ENCODE assay signal across 24 mouse cellular contexts in the genomic region with DNA sequence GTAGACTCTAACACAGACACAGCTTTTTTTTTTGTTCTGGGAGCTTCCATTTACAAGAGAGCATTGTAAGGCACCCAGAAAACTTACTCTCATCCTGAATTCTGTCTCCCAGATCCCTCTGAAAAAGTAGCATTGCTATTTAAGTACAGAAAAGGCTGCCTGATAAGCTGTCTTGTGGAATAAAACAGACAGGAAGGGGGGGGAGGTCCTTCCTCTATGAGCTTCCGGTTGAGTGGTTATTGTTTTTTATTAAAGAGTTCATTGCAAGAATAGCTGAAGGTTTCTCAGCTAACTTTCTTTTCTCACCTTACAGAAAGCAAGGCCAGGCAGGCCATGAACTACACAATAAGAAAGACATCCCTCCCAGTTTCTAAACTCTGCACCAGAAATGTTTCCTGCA.
A peak's percentile ranks its signal among the peaks of the same experiment; 100 is the strongest.
DNase-seq lines count a peak whose midpoint lies in the region; ATAC-seq and TF ChIP-seq lines count a peak whose summit lies in the region.
"Had no signal": no experiment of that assay in that cellular context is flagged by ENCODE, and none has a peak within 500 bp of the region (broad histone marks: within the 10 kb centered on the region; RNA-seq: fewer than 3 reads in every experiment).

No protein-coding gene starts in this region.

- no peak for ATAC-seq in forebrain, embryonic 14.5 days
- no peak for ATAC-seq in hindbrain, embryonic 15.5 days (ENCODE audit: low FRiP score, low read depth)
- ATAC-seq in hindbrain, embryonic 12.5 days (ENCODE audit: low FRiP score), result no peak
- peak; percentile 67 for ATAC-seq in common myeloid progenitor, adult 5-6 weeks (replicated peaks; ENCODE audit: low read depth, poor library complexity, severe bottlenecking)
- ATAC-seq in liver, postnatal 0 days, result no peak
- ATAC-seq: forebrain, postnatal 0 days; intestine, embryonic 15.5 days; lung, postnatal 0 days; midbrain, embryonic 16.5 days; Patski had no signal

- H3K4me2 ChIP-seq in forebrain, embryonic 14.5 days (ENCODE audit: low read length), result no peak overlapping the region
- H3K4me2 ChIP-seq in hindbrain, embryonic 15.5 days, result no peak overlapping the region
- H3K4me2 ChIP-seq in hindbrain, embryonic 12.5 days (replicated peaks), result no peak overlapping the region
- H3K4me2 ChIP-seq in liver, postnatal 0 days (ENCODE audit: low read depth, low read length), result no peak overlapping the region
- H3K4me2 ChIP-seq: embryonic facial prominence, embryonic 13.5 days; hindbrain, embryonic 14.5 days; intestine, embryonic 15.5 days had no signal

- no peak for TF ChIP-seq EP300 in liver, postnatal 0 days (IDR thresholded peaks at IDR 0.05; ENCODE audit: low read depth)

- H3K9me3 ChIP-seq in forebrain, embryonic 10.5 days, result no peaks in the 10 kb centered on the region
- H3K9me3 ChIP-seq in forebrain, embryonic 14.5 days (replicated peaks; ENCODE audit: control insufficient read depth, low read length), result no peaks in the 10 kb centered on the region
- H3K9me3 ChIP-seq in hindbrain, embryonic 15.5 days, result no peaks in the 10 kb centered on the region
- no peaks in the 10 kb centered on the region for H3K9me3 ChIP-seq in hindbrain, embryonic 12.5 days (replicated peaks)
- H3K9me3 ChIP-seq in liver, postnatal 0 days (ENCODE audit: low read length), result no peaks in the 10 kb centered on the region
- H3K9me3 ChIP-seq: embryonic facial prominence, embryonic 13.5 days; intestine, embryonic 15.5 days had no signal

- WGBS in forebrain, embryonic 10.5 days, result 82% methylated on average over 1 of the region's 1 CpGs
- 34% methylated on average over 1 of the region's 1 CpGs for WGBS in forebrain, embryonic 14.5 days
- WGBS in hindbrain, embryonic 15.5 days, result 68% methylated on average over 1 of the region's 1 CpGs
- 82% methylated on average over 1 of the region's 1 CpGs for WGBS in hindbrain, embryonic 12.5 days
- 39% methylated on average over 1 of the region's 1 CpGs for WGBS in liver, postnatal 0 days (ENCODE audit: insufficient replicate concordance)

- H3K36me3 ChIP-seq in forebrain, embryonic 10.5 days (replicated peaks), result no peaks in the 10 kb centered on the region
- no peaks in the 10 kb centered on the region for H3K36me3 ChIP-seq in forebrain, embryonic 14.5 days (ENCODE audit: control insufficient read depth, insufficient read depth, low read length)
- no peaks in the 10 kb centered on the region for H3K36me3 ChIP-seq in hindbrain, embryonic 15.5 days
- H3K36me3 ChIP-seq in hindbrain, embryonic 12.5 days, result no peaks in the 10 kb centered on the region
- no peaks in the 10 kb centered on the region for H3K36me3 ChIP-seq in liver, postnatal 0 days (replicated peaks; ENCODE audit: insufficient read depth, low read length)
- H3K36me3 ChIP-seq: embryonic facial prominence, embryonic 13.5 days; intestine, embryonic 15.5 days had no signal

- H3K9ac ChIP-seq in forebrain, embryonic 14.5 days (ENCODE audit: low read length), result no peak overlapping the region
- no peak overlapping the region for H3K9ac ChIP-seq in hindbrain, embryonic 15.5 days
- H3K9ac ChIP-seq in hindbrain, embryonic 12.5 days, result no peak overlapping the region
- no peak overlapping the region for H3K9ac ChIP-seq in liver, postnatal 0 days (replicated peaks)
- H3K9ac ChIP-seq: embryonic facial prominence, embryonic 13.5 days; forebrain, postnatal 0 days; hindbrain, embryonic 14.5 days; intestine, embryonic 15.5 days; liver, embryonic 14.5 days had no signal

- H3K27me3 ChIP-seq in forebrain, embryonic 10.5 days (ENCODE audit: poor library complexity, severe bottlenecking), result peaks cover 17% of the 10 kb centered on the region
- H3K27me3 ChIP-seq in forebrain, embryonic 14.5 days (replicated peaks; ENCODE audit: control insufficient read depth, insufficient read depth, low read length), result no peaks in the 10 kb centered on the region
- H3K27me3 ChIP-seq in hindbrain, embryonic 15.5 days, result no peaks in the 10 kb centered on the region
- no peaks in the 10 kb centered on the region for H3K27me3 ChIP-seq in hindbrain, embryonic 12.5 days
- H3K27me3 ChIP-seq in liver, postnatal 0 days (ENCODE audit: insufficient read depth, low read length), result no peaks in the 10 kb centered on the region
- H3K27me3 ChIP-seq: intestine, embryonic 15.5 days had no signal

- no peak for TF ChIP-seq CTCF in liver, postnatal 0 days (IDR thresholded peaks at IDR 0.05; ENCODE audit: low read depth)

- H3K27ac ChIP-seq in forebrain, embryonic 10.5 days, result peak overlapping the region; percentile 40; the same call in 1 of the 2 replicates
- H3K27ac ChIP-seq in forebrain, embryonic 14.5 days (ENCODE audit: low read depth, low read length), result no peak overlapping the region
- 0 out of 2 replicates have a peak overlapping the region, but pooled peaks have one; percentile 7 for H3K27ac ChIP-seq in hindbrain, embryonic 15.5 days (replicated peaks)
- no peak overlapping the region for H3K27ac ChIP-seq in hindbrain, embryonic 12.5 days
- no peak overlapping the region for H3K27ac ChIP-seq in liver, postnatal 0 days (ENCODE audit: low read depth)
- H3K27ac ChIP-seq: embryonic facial prominence, embryonic 13.5 days; intestine, embryonic 15.5 days; liver, embryonic 14.5 days; macrophage; stomach, postnatal 0 days had no signal

- H3K4me3 ChIP-seq in forebrain, embryonic 10.5 days, result no peak overlapping the region
- H3K4me3 ChIP-seq in forebrain, embryonic 14.5 days (ENCODE audit: low read depth, low read length), result no peak overlapping the region
- H3K4me3 ChIP-seq in hindbrain, embryonic 15.5 days, result no peak overlapping the region
- no peak overlapping the region for H3K4me3 ChIP-seq in hindbrain, embryonic 12.5 days
- H3K4me3 ChIP-seq in liver, postnatal 0 days (ENCODE audit: low read depth, low read length), result no peak overlapping the region
- H3K4me3 ChIP-seq: embryonic facial prominence, embryonic 13.5 days; intestine, embryonic 15.5 days had no signal

- DNase-seq in forebrain, embryonic 10.5 days (ENCODE audit: extremely low spot score, low spot score), result no peak
- DNase-seq in forebrain, embryonic 14.5 days (ENCODE audit: low spot score), result no peak
- peak; percentile 5 for DNase-seq in kidney, postnatal 14 days
- DNase-seq in kidney, postnatal 25 days, result no peak
- no peak for DNase-seq in liver, postnatal 0 days
- DNase-seq: cerebellum, adult 11-12 months; cerebellum, adult 9-11 months; forebrain, postnatal 0 days; liver; right cerebral cortex, adult 18-20 months; thymus, adult 2 months; thymus, postnatal 36 days had no signal

- H3K4me1 ChIP-seq in forebrain, embryonic 10.5 days, result peaks cover 76% of the 10 kb centered on the region
- H3K4me1 ChIP-seq in forebrain, embryonic 14.5 days (ENCODE audit: control insufficient read depth, insufficient read depth, low read length), result peaks cover 26% of the 10 kb centered on the region
- H3K4me1 ChIP-seq in hindbrain, embryonic 15.5 days (replicated peaks), result peaks cover 55% of the 10 kb centered on the region
- peaks cover 43% of the 10 kb centered on the region for H3K4me1 ChIP-seq in hindbrain, embryonic 12.5 days
- no peaks in the 10 kb centered on the region for H3K4me1 ChIP-seq in liver, postnatal 0 days (ENCODE audit: insufficient read depth)
- H3K4me1 ChIP-seq: intestine, embryonic 15.5 days had no signal

Comparison
In these comparisons a context has a peak if more than half of its experiments do, and no peak if none do; other contexts are left out.
1. H3K27ac ChIP-seq: peak in forebrain, embryonic 10.5 days (single experiment) and hindbrain, embryonic 15.5 days (single experiment); none in forebrain, embryonic 14.5 days (single experiment), hindbrain, embryonic 12.5 days (single experiment) and liver, postnatal 0 days (single experiment).